ENCODE assay signal across 22 mouse cellular contexts in genomic region chr10:98008355-98008754, GRCm38 (mm10).
DNase-seq lines count a peak whose midpoint lies in the region; ATAC-seq lines count a peak whose summit lies in the region.
"Had no signal": no experiment of that assay in that cellular context is flagged by ENCODE, and none has a peak within 500 bp of the region (broad histone marks: within the 10 kb centered on the region; RNA-seq: fewer than 3 reads in every experiment).

No protein-coding gene starts in this region.

- no peak overlapping the region for H3K4me2 ChIP-seq in forebrain, embryonic 12.5 days
- no peak overlapping the region for H3K4me2 ChIP-seq in forebrain, embryonic 14.5 days (ENCODE audit: low read length)
- no peak overlapping the region for H3K4me2 ChIP-seq in midbrain, embryonic 12.5 days (replicated peaks)
- H3K4me2 ChIP-seq in midbrain, embryonic 14.5 days (ENCODE audit: low read length) = no peak overlapping the region
- no peak overlapping the region for H3K4me2 ChIP-seq in limb, embryonic 12.5 days
- H3K4me2 ChIP-seq: liver, embryonic 15.5 days; stomach, embryonic 15.5 days had no signal

- H3K27ac ChIP-seq in forebrain, embryonic 12.5 days = no peak overlapping the region
- H3K27ac ChIP-seq in forebrain, embryonic 14.5 days (ENCODE audit: low read depth, low read length) = no peak overlapping the region
- H3K27ac ChIP-seq in midbrain, embryonic 12.5 days (replicated peaks) = no peak overlapping the region
- H3K27ac ChIP-seq in midbrain, embryonic 14.5 days (replicated peaks; ENCODE audit: low read depth, low read length) = no peak overlapping the region
- no peak overlapping the region for H3K27ac ChIP-seq in limb, embryonic 12.5 days
- H3K27ac ChIP-seq: left cerebral cortex, adult 2 months; liver, embryonic 15.5 days; stomach, embryonic 15.5 days had no signal

- H3K4me1 ChIP-seq in forebrain, embryonic 12.5 days = no peaks in the 10 kb centered on the region
- 0 out of 2 replicates have a peak, but pooled peaks cover 3% of the 10 kb centered on the region for H3K4me1 ChIP-seq in forebrain, embryonic 14.5 days (ENCODE audit: control insufficient read depth, insufficient read depth, low read length)
- 0 out of 2 replicates have a peak, but pooled peaks cover 4% of the 10 kb centered on the region for H3K4me1 ChIP-seq in midbrain, embryonic 12.5 days
- H3K4me1 ChIP-seq in midbrain, embryonic 14.5 days (ENCODE audit: control insufficient read depth, insufficient read depth, low read length) = peaks cover 6% of the 10 kb centered on the region; the same call in 1 of the 2 replicates
- H3K4me1 ChIP-seq in limb, embryonic 12.5 days (replicated peaks) = no peaks in the 10 kb centered on the region
- H3K4me1 ChIP-seq: liver, embryonic 15.5 days; megakaryocyte, embryonic 14.5 days; stomach, embryonic 15.5 days had no signal

- no peak overlapping the region for H3K4me3 ChIP-seq in forebrain, embryonic 12.5 days (replicated peaks)
- no peak overlapping the region for H3K4me3 ChIP-seq in forebrain, embryonic 14.5 days (ENCODE audit: low read depth, low read length)
- H3K4me3 ChIP-seq in midbrain, embryonic 12.5 days = no peak overlapping the region
- H3K4me3 ChIP-seq in midbrain, embryonic 14.5 days (replicated peaks; ENCODE audit: low read depth, low read length) = no peak overlapping the region
- no peak overlapping the region for H3K4me3 ChIP-seq in limb, embryonic 12.5 days (replicated peaks)
- H3K4me3 ChIP-seq: erythroblast, embryonic 14.5 days; left cerebral cortex, adult 2 months; liver, embryonic 15.5 days; megakaryocyte, embryonic 14.5 days; stomach, embryonic 15.5 days had no signal

- peak; percentile 52; the same call in 1 of the 2 replicates for ATAC-seq in forebrain, embryonic 12.5 days (ENCODE audit: low FRiP score)
- ATAC-seq in forebrain, embryonic 14.5 days = no peak
- ATAC-seq in midbrain, embryonic 12.5 days (ENCODE audit: low FRiP score, low read depth) = 0 out of 2 replicates have a peak, but pooled peaks have one; percentile 41
- ATAC-seq in midbrain, embryonic 14.5 days (ENCODE audit: low FRiP score, low TSS enrichment) = no peak
- ATAC-seq in limb, embryonic 12.5 days (ENCODE audit: insufficient number of reproducible peaks, insufficient read depth, low FRiP score, low TSS enrichment, low read depth) = peak; percentile 52; the same call in 1 of the 2 replicates
- ATAC-seq: activated CD4-positive, CD25-positive, alpha-beta regulatory T cell, adult 4 months had no signal

- no peaks in the 10 kb centered on the region for H3K36me3 ChIP-seq in forebrain, embryonic 12.5 days (replicated peaks)
- no peaks in the 10 kb centered on the region for H3K36me3 ChIP-seq in forebrain, embryonic 14.5 days (ENCODE audit: control insufficient read depth, insufficient read depth, low read length)
- H3K36me3 ChIP-seq in midbrain, embryonic 12.5 days = no peaks in the 10 kb centered on the region
- no peaks in the 10 kb centered on the region for H3K36me3 ChIP-seq in midbrain, embryonic 14.5 days (ENCODE audit: control insufficient read depth, insufficient read depth, low read length)
- no peaks in the 10 kb centered on the region for H3K36me3 ChIP-seq in limb, embryonic 12.5 days
- H3K36me3 ChIP-seq: liver, embryonic 15.5 days; stomach, embryonic 15.5 days had no signal

- no peak for DNase-seq in forebrain, embryonic 14.5 days (ENCODE audit: low spot score)
- no peak for DNase-seq in midbrain, embryonic 14.5 days
- peak; percentile 29 for DNase-seq in Muller cell, postnatal 12 days (ENCODE audit: inconsistent ontology term)
- no peak for DNase-seq in layer of hippocampus, postnatal 14 days (ENCODE audit: low spot score in 2 of 2)
- DNase-seq: adrenal gland, postnatal 36 days; cerebellum, adult 9-10 months; gastrocnemius, postnatal 25 days; heart, postnatal 10 days; kidney, adult 2 months; kidney, postnatal 14 days; lung, postnatal 10 days; spleen, adult 18-20 months; thymus, adult 2 months had no signal

- 5% methylated on average over 1 of the region's 1 CpGs for WGBS in forebrain, embryonic 12.5 days
- WGBS in forebrain, embryonic 14.5 days = 4% methylated on average over 1 of the region's 1 CpGs
- 7% methylated on average over 1 of the region's 1 CpGs for WGBS in midbrain, embryonic 12.5 days
- 0% methylated on average over 1 of the region's 1 CpGs for WGBS in midbrain, embryonic 14.5 days
- 10% methylated on average over 1 of the region's 1 CpGs for WGBS in limb, embryonic 12.5 days

- no peak overlapping the region for H3K9ac ChIP-seq in forebrain, embryonic 12.5 days
- no peak overlapping the region for H3K9ac ChIP-seq in forebrain, embryonic 14.5 days (ENCODE audit: low read length)
- H3K9ac ChIP-seq in midbrain, embryonic 12.5 days (replicated peaks) = no peak overlapping the region
- H3K9ac ChIP-seq in midbrain, embryonic 14.5 days (replicated peaks; ENCODE audit: low read length) = no peak overlapping the region
- H3K9ac ChIP-seq in limb, embryonic 12.5 days (replicated peaks) = no peak overlapping the region
- H3K9ac ChIP-seq: liver, embryonic 15.5 days; stomach, embryonic 15.5 days had no signal

- H3K9me3 ChIP-seq in forebrain, embryonic 12.5 days = no peaks in the 10 kb centered on the region
- H3K9me3 ChIP-seq in forebrain, embryonic 14.5 days (replicated peaks; ENCODE audit: control insufficient read depth, low read length) = no peaks in the 10 kb centered on the region
- no peaks in the 10 kb centered on the region for H3K9me3 ChIP-seq in midbrain, embryonic 12.5 days
- H3K9me3 ChIP-seq in midbrain, embryonic 14.5 days (ENCODE audit: control insufficient read depth, low read length) = no peaks in the 10 kb centered on the region
- H3K9me3 ChIP-seq in limb, embryonic 12.5 days = no peaks in the 10 kb centered on the region
- H3K9me3 ChIP-seq: liver, embryonic 15.5 days; stomach, embryonic 15.5 days had no signal

- H3K27me3 ChIP-seq in forebrain, embryonic 12.5 days = no peaks in the 10 kb centered on the region
- H3K27me3 ChIP-seq in forebrain, embryonic 14.5 days (replicated peaks; ENCODE audit: control insufficient read depth, insufficient read depth, low read length) = no peaks in the 10 kb centered on the region
- no peaks in the 10 kb centered on the region for H3K27me3 ChIP-seq in midbrain, embryonic 12.5 days
- H3K27me3 ChIP-seq in midbrain, embryonic 14.5 days (ENCODE audit: control insufficient read depth, insufficient read depth, low read length) = no peaks in the 10 kb centered on the region
- no peaks in the 10 kb centered on the region for H3K27me3 ChIP-seq in limb, embryonic 12.5 days
- H3K27me3 ChIP-seq: liver, embryonic 15.5 days; megakaryocyte, embryonic 14.5 days; stomach, embryonic 15.5 days had no signal

Comparison
In these comparisons a context has a peak if more than half of its experiments do, and no peak if none do; other contexts are left out.
1. ATAC-seq: peak in forebrain, embryonic 12.5 days (single experiment), midbrain, embryonic 12.5 days (single experiment) and limb, embryonic 12.5 days (single experiment); none in forebrain, embryonic 14.5 days (single experiment) and midbrain, embryonic 14.5 days (single experiment).